Mouse (Mus musculus): ENCODE data around the gene Cnbd2. TPM values are rescaled to one million over a fixed set of nuclear protein-coding genes. Genes with fewer than 3 reads are reported as not detected.

The Cnbd2 gene
- polyA plus RNA-seq, 1 experiment: 4.1 TPM

DNA sequence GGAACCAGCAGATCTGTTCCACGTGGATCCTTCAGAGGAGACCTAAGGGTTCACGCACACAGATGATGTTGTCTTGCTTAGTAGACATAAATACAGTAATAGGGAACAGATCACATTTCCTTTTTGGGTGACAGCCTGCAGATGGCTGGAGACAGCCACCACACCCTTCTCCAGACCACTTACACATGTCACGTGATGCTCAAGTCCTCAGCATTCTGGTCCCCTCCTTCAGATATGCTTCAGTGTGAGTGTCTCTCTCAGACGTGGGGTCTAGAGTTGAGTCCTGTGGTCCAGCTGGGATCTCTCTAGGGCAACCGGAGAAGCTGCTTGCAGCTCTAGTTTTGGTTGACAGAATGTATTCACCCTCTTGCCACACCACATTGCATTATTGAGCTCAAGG lies 106.4 kb downstream of the Cnbd2 start:
- H3K79me2 ChIP-seq (ENCODE audit: control insufficient read depth, insufficient read depth): no peaks in the 10 kb centered on the region
- no peak overlapping the region for H3K4me3 ChIP-seq
- H3K4me2 ChIP-seq (ENCODE audit: low read depth): no peak overlapping the region
- no peaks in the 10 kb centered on the region for H3K27me3 ChIP-seq (ENCODE audit: control insufficient read depth, insufficient read depth, insufficient read length)
- H3ac ChIP-seq (ENCODE audit: control insufficient read depth, insufficient read length): no peak overlapping the region
- H3K36me3 ChIP-seq (ENCODE audit: control insufficient read depth, insufficient read depth): no peaks in the 10 kb centered on the region
- TF ChIP-seq MYOG (IDR thresholded peaks at IDR 0.05; ENCODE audit: control insufficient read depth in 1 of 3, insufficient read depth in 1 of 3, insufficient read length in 2 of 3, low read depth in 2 of 3): no peak
- no peak for TF ChIP-seq POLR2AphosphoS2 (IDR thresholded peaks at IDR 0.05; ENCODE audit: insufficient read length, low read depth)
- no peak for TF ChIP-seq SRF (IDR thresholded peaks at IDR 0.05; ENCODE audit: control insufficient read depth, insufficient read length, low read depth)
- TF ChIP-seq CEBPB (IDR thresholded peaks at IDR 0.05; ENCODE audit: insufficient read depth, poor library complexity, severe bottlenecking): no peak
- no peak for TF ChIP-seq TCF3 (IDR thresholded peaks at IDR 0.05; ENCODE audit: insufficient read length, low read depth)
- TF ChIP-seq MAX (IDR thresholded peaks at IDR 0.05; ENCODE audit: low read depth): no peak
- no peak for TF ChIP-seq TCF12 (IDR thresholded peaks at IDR 0.05; ENCODE audit: insufficient read depth, poor library complexity, severe bottlenecking)
- peak; percentile 51 for TF ChIP-seq USF1 (IDR thresholded peaks at IDR 0.05; ENCODE audit: low read depth)

GRCm38 (mm10) chr2:156420327-156420693 lies 108.2 kb downstream of the Cnbd2 start:
- H3K27me3 ChIP-seq (ENCODE audit: control insufficient read depth, insufficient read depth, insufficient read length): no peaks in the 10 kb centered on the region
- no peak for TF ChIP-seq MYOD1 (IDR thresholded peaks at IDR 0.05; ENCODE audit: control insufficient read depth in 1 of 3, insufficient read length in 2 of 3, low read depth in 2 of 3)
- TF ChIP-seq E2F4 (IDR thresholded peaks at IDR 0.05; ENCODE audit: insufficient read depth): no peak
- TF ChIP-seq MAX (IDR thresholded peaks at IDR 0.05; ENCODE audit: low read depth): no peak
- no peak for TF ChIP-seq POLR2AphosphoS2 (IDR thresholded peaks at IDR 0.05; ENCODE audit: insufficient read length, low read depth)
- no peak for TF ChIP-seq SRF (IDR thresholded peaks at IDR 0.05; ENCODE audit: control insufficient read depth, insufficient read length, low read depth)
- no peak for TF ChIP-seq REST (IDR thresholded peaks at IDR 0.05; ENCODE audit: insufficient read depth, insufficient read length)
- TF ChIP-seq TCF12 (IDR thresholded peaks at IDR 0.05; ENCODE audit: insufficient read depth, poor library complexity, severe bottlenecking): no peak
- no peaks in the 10 kb centered on the region for H3K36me3 ChIP-seq (ENCODE audit: control insufficient read depth, insufficient read depth)
- no peaks in the 10 kb centered on the region for H3K79me2 ChIP-seq (ENCODE audit: control insufficient read depth, insufficient read depth)
- peak overlapping the region; percentile 69 for H3K4me2 ChIP-seq (ENCODE audit: low read depth)
- H3K4me3 ChIP-seq: peak overlapping the region; percentile 34
- peak overlapping the region; percentile 25 for H3ac ChIP-seq (ENCODE audit: control insufficient read depth, insufficient read length)

DNA sequence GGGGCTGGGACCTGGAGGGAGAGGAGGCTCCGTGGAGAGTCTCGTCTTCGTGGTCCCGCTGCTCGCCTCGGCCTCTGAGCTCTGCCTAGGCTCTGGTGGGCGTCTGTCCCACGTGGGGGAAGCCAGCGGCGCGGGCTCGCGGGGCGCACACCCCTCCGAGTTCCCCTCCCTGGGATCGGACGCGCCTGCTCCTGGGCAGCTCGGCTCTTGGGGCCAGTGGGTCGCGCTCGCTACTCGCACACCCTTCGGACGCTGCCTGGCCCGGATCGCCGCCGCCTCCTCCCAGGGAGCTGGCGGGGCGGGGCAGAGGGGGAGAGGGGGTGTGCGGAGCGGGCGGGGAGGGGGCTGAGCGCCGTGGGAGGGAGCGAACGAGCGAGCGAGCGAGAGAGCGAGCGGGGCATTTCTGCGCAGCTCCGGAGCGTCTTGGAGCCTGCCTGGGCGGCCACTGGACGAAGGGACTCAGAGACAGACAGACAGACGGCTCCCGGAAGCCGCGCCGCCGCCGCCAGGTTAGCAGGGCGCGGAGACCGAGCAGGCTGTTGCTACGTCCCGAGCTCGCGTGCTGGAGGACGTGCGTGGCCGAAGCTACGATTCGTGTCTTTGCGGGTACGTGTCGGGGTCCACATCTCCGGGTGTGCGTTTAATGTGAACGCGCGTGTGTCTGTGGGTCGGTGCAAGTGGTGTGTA lies 108.7 kb downstream of the Cnbd2 start, which contains the start of gene Epb41l1:
Gene Epb41l1, plus strand, starts transcription at position 216 of the 687 bp plus-strand sequence.
- no peak for TF ChIP-seq MYOG (IDR thresholded peaks at IDR 0.05; ENCODE audit: control insufficient read depth in 1 of 3, insufficient read depth in 1 of 3, insufficient read length in 2 of 3, low read depth in 2 of 3)
- TF ChIP-seq E2F4 (IDR thresholded peaks at IDR 0.05; ENCODE audit: insufficient read depth): no peak
- no peak for TF ChIP-seq SRF (IDR thresholded peaks at IDR 0.05; ENCODE audit: control insufficient read depth, insufficient read length, low read depth)
- TF ChIP-seq POLR2A (IDR thresholded peaks at IDR 0.05; ENCODE audit: insufficient read length, low read depth): peak; percentile 15
- no peak for TF ChIP-seq MAX (IDR thresholded peaks at IDR 0.05; ENCODE audit: low read depth)
- no peak for TF ChIP-seq USF1 (IDR thresholded peaks at IDR 0.05; ENCODE audit: low read depth)
- TF ChIP-seq POLR2AphosphoS2 (IDR thresholded peaks at IDR 0.05; ENCODE audit: insufficient read length, low read depth): no peak
- TF ChIP-seq MYOD1 (IDR thresholded peaks at IDR 0.05; ENCODE audit: control insufficient read depth in 1 of 3, insufficient read length in 2 of 3, low read depth in 2 of 3): no peak
- H3ac ChIP-seq (ENCODE audit: control insufficient read depth, insufficient read length): peak within 1 kb of the TSS; percentile 25
- no peaks in the 10 kb centered on the region for H3K79me2 ChIP-seq (ENCODE audit: control insufficient read depth, insufficient read depth)
- H3K4me2 ChIP-seq (ENCODE audit: low read depth): peak within 1 kb of the TSS; percentile 86
- H3K36me3 ChIP-seq (ENCODE audit: control insufficient read depth, insufficient read depth): no peaks in the 10 kb centered on the region
- no peaks in the 10 kb centered on the region for H3K27me3 ChIP-seq (ENCODE audit: control insufficient read depth, insufficient read depth, insufficient read length)
- H3K4me3 ChIP-seq: peak within 1 kb of the TSS; percentile 34

DNA sequence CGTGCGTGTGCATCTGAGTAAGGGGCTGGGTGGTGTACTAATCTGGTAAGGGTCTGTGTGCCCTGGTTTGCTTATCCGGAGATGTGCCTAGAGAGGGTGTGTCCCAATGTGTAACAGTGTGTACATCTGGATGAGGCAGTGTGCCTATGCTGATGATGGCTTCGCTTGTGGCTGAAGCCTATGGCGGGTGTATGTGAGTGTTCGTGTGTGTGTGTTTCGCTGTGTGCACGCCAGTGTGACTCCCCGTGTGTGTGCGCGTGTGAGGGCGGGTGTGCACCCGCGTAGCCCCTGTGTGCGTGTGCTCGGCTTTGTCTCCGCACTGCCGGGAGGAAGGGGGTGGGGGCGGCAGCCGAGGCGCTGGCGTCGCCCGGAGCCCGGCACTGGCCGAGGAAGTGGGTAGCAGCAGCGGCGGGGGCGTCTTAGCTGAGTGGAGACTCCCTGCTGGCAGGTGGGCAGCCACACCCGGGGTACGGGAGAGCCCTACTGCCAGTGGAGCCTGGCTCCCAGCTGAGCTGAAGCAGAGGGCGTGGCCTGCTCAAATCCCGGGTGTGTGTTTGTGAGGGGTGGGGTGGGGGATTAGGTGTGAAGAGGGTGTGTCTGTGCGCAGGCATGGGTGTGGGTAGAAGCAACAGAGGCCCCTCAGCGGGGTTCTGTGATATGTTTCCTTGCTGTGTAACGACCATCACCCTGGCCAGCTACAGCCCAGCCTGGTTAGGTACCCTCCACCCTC lies 109.4 kb downstream of the Cnbd2 start:
- H3K36me3 ChIP-seq (ENCODE audit: control insufficient read depth, insufficient read depth): no peaks in the 10 kb centered on the region
- H3K27me3 ChIP-seq (ENCODE audit: control insufficient read depth, insufficient read depth, insufficient read length): no peaks in the 10 kb centered on the region
- TF ChIP-seq MYOD1 (IDR thresholded peaks at IDR 0.05; ENCODE audit: control insufficient read depth in 1 of 3, insufficient read length in 2 of 3, low read depth in 2 of 3) (peak in 1 of 3 experiments; percentile 31), E2F4 (IDR thresholded peaks at IDR 0.05; ENCODE audit: insufficient read depth) (no peak), MYOG (IDR thresholded peaks at IDR 0.05; ENCODE audit: control insufficient read depth in 1 of 3, insufficient read depth in 1 of 3, insufficient read length in 2 of 3, low read depth in 2 of 3) (peak in 1 of 3 experiments; percentile 26)
- peak overlapping the region; percentile 86 for H3K4me2 ChIP-seq (ENCODE audit: low read depth)
- H3ac ChIP-seq (ENCODE audit: control insufficient read depth, insufficient read length): peak overlapping the region; percentile 25
- H3K79me2 ChIP-seq (ENCODE audit: control insufficient read depth, insufficient read depth): no peaks in the 10 kb centered on the region
- peak overlapping the region; percentile 34 for H3K4me3 ChIP-seq

DNA sequence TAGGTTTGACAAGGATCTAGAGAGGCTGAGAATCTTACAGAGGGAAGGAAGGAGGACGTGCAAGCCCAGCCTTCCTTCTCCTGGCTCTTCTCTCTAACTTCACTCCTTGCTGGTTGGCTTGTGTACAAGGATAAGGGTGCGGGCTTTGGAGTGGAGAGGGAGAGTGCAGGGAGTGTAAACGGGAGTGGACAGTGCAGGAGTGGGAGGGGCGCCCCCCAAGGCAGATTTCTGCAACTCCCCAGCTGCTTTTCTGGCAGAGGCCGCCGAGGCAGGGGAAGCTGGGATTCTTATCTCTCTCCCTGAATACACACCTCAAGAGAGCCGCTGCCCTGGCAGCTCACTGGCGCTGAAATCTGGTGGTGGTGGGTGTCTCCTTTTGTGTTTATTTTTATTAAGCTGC lies 110.5 kb downstream of the Cnbd2 start:
- no peaks in the 10 kb centered on the region for H3K27me3 ChIP-seq (ENCODE audit: control insufficient read depth, insufficient read depth, insufficient read length)
- peak overlapping the region; percentile 86 for H3K4me2 ChIP-seq (ENCODE audit: low read depth)
- H3K79me2 ChIP-seq (ENCODE audit: control insufficient read depth, insufficient read depth): no peaks in the 10 kb centered on the region
- H3K36me3 ChIP-seq (ENCODE audit: control insufficient read depth, insufficient read depth): no peaks in the 10 kb centered on the region
- no peak overlapping the region for H3ac ChIP-seq (ENCODE audit: control insufficient read depth, insufficient read length)
- TF ChIP-seq CEBPB (IDR thresholded peaks at IDR 0.05; ENCODE audit: insufficient read depth, poor library complexity, severe bottlenecking): no peak
- TF ChIP-seq MAX (IDR thresholded peaks at IDR 0.05; ENCODE audit: low read depth): no peak
- no peak for TF ChIP-seq USF1 (IDR thresholded peaks at IDR 0.05; ENCODE audit: low read depth)
- TF ChIP-seq TCF12 (IDR thresholded peaks at IDR 0.05; ENCODE audit: insufficient read depth, poor library complexity, severe bottlenecking): no peak
- TF ChIP-seq SRF (IDR thresholded peaks at IDR 0.05; ENCODE audit: control insufficient read depth, insufficient read length, low read depth): no peak
- no peak for TF ChIP-seq POLR2A (IDR thresholded peaks at IDR 0.05; ENCODE audit: insufficient read length, low read depth)
- H3K4me3 ChIP-seq: no peak overlapping the region
